Mouse (Mus musculus): Measurements from ENCODE around the gene Adamts13.
A peak's percentile ranks its signal among the peaks of the same experiment; 100 is the strongest.

GRCm38 (mm10) chr2:26997498-26997897 lies 24.3 kb downstream of the Adamts13 start:
- TF ChIP-seq SIN3A (IDR thresholded peaks at IDR 0.05; ENCODE audit: low read length) (no peak), TCF12 (IDR thresholded peaks at IDR 0.05; ENCODE audit: low read depth, low read length) (no peak), USF1 (IDR thresholded peaks at IDR 0.05; ENCODE audit: low read depth, low read length) (no peak), ZNF384 (IDR thresholded peaks at IDR 0.05; ENCODE audit: low read depth, low read length) (no peak), HCFC1 (IDR thresholded peaks at IDR 0.05; ENCODE audit: low read depth, low read length) (no peak), MAFK (IDR thresholded peaks at IDR 0.05; ENCODE audit: borderline replicate concordance, low read depth, low read length) (no peak), CTCF (IDR thresholded peaks at IDR 0.05 in 2 of 3, conservative IDR thresholded peaks at IDR 0.05 in 1 of 3; ENCODE audit: control insufficient read depth in 1 of 3, insufficient read depth in 1 of 3, low read depth in 2 of 3, low read length in 3 of 3, poor library complexity in 1 of 3, severe bottlenecking in 1 of 3) (peak; percentile 23 to 44 (median 35); a peak in 4 of 6 replicates), ZC3H11A (IDR thresholded peaks at IDR 0.05; ENCODE audit: low read depth, low read length) (no peak; the same call in 1 of the 2 replicates)
